Mouse (Mus musculus) limb, embryonic 11.5 days (tissue): ENCODE data around the gene Nvl. TPM values are rescaled to one million over a fixed set of nuclear protein-coding genes. Genes with fewer than 3 reads are reported as not detected.

Experiments used
- ATAC-seq: fragments of 200-750 bp; cut with Nextera tagmentation; 2 replicates; pipeline ENCODE4 v1.8.0; 2017; ENCODE audit warnings: low read depth; ENCODE audit not compliant: insufficient number of reproducible peaks, low FRiP score, low TSS enrichment
- DNase-seq: peaks from one replicate; pipeline ENCODE4 v3.0.0-alpha.2; 2015; ENCODE audit warnings: low spot score
- H3K27ac ChIP-seq: fragments of 300-500 bp; sonication (generic); replicated peaks from 2 replicates; pipeline ENCODE4 v1.5.1; 2014; ENCODE audit warnings: low read depth, mild to moderate bottlenecking, low read length
- H3K27me3 ChIP-seq: fragments of 300-500 bp; sonication (generic); 2 replicates; pipeline ENCODE4 v1.6.1; 2014; ENCODE audit warnings: mild to moderate bottlenecking, low read length, mixed read lengths; ENCODE audit not compliant: control insufficient read depth, insufficient read depth
- H3K36me3 ChIP-seq: fragments of 300-500 bp; sonication (generic); 2 replicates; pipeline ENCODE4 v1.6.1; 2014; ENCODE audit warnings: mild to moderate bottlenecking, low read length, moderate library complexity, mixed read lengths; ENCODE audit not compliant: control insufficient read depth, insufficient read depth
- H3K4me1 ChIP-seq: fragments of 300-500 bp; sonication (generic); 2 replicates; pipeline ENCODE4 v1.6.1; 2014; ENCODE audit warnings: low read length, mixed read lengths; ENCODE audit not compliant: control insufficient read depth, insufficient read depth
- H3K4me2 ChIP-seq: fragments of 300-500 bp; sonication (generic); 2 replicates; pipeline ENCODE4 v1.6.1; 2014; ENCODE audit warnings: low read depth, mild to moderate bottlenecking, moderate library complexity; ENCODE audit not compliant: severe bottlenecking
- H3K4me3 ChIP-seq: fragments of 300-500 bp; sonication (generic); 2 replicates; pipeline ENCODE4 v1.5.1; 2014; ENCODE audit warnings: low read depth, low read length
- H3K9ac ChIP-seq: fragments of 300-500 bp; sonication (generic); 2 replicates; pipeline ENCODE4 v1.6.1; 2014; ENCODE audit warnings: mild to moderate bottlenecking, low read length
- H3K9me3 ChIP-seq: fragments of 300-500 bp; sonication (generic); 2 replicates; pipeline ENCODE4 v1.6.1; 2016; ENCODE audit warnings: low read length; ENCODE audit not compliant: control insufficient read depth
- WGBS: fragments of 180-500 bp; shearing (Covaris S2); extraction: QIAGEN DNeasy Blood & Tissue Kit; methylation state at CpG from one replicate; pipeline ENCODE4 v1.1.7; 2014; 5-methylcytosine and 5-hydroxymethylcytosine counted together
- polyA plus RNA-seq: library from polyadenylated mRNA; unstranded; fragments of >200 nt; fragmentation: Nextera tagmentation; extraction: Ambion mirVana; gene quantifications from 2 replicates; pipeline ENCODE4 v1.2.1, GENCODE M21; 2014

Nvl gene
- polyA plus RNA-seq: 45.0 and 48.0 TPM in 2 replicates

- peak within 1 kb of the TSS; percentile 74 for H3K4me3 ChIP-seq
- DNase-seq: peak; percentile 97
- H3K36me3 ChIP-seq: peaks cover 4% of the 10 kb centered on the region; the same call in 1 of the 2 replicates
- H3K4me1 ChIP-seq: no peaks in the 10 kb centered on the region
- H3K9me3 ChIP-seq: no peaks in the 10 kb centered on the region
- no peaks in the 10 kb centered on the region for H3K27me3 ChIP-seq
- ATAC-seq: peak; percentile 99
- peak within 1 kb of the TSS; percentile 60 for H3K27ac ChIP-seq
- under 1% methylated on average over 52 of the region's 52 CpGs for WGBS
- peak within 1 kb of the TSS; percentile 66 for H3K9ac ChIP-seq
- H3K4me2 ChIP-seq: peak within 1 kb of the TSS; percentile 53
Observed at GRCm38 (mm10) chr1:181143950-181144836, at the start of gene Nvl, which contains the start of gene Cnih4. Gene Nvl, minus strand, starts transcription at chr1:181144204. Gene Cnih4, plus strand, starts transcription at chr1:181144693.

- H3K9me3 ChIP-seq: no peaks in the 10 kb centered on the region
- H3K36me3 ChIP-seq: peaks cover 38% of the 10 kb centered on the region
- no peak overlapping the region for H3K9ac ChIP-seq
- no peak overlapping the region for H3K27ac ChIP-seq
- ATAC-seq: no peak
- DNase-seq: no peak
- H3K27me3 ChIP-seq: no peaks in the 10 kb centered on the region
- H3K4me2 ChIP-seq: no peak overlapping the region
- no peaks in the 10 kb centered on the region for H3K4me1 ChIP-seq
- no peak overlapping the region for H3K4me3 ChIP-seq
- 94% methylated on average over 4 of the region's 4 CpGs for WGBS
Observed at GRCm38 (mm10) chr1:181188925-181189324, 44.9 kb upstream of the Nvl start.

GRCm38 (mm10) chr1:181170210-181170609 is 26.2 kb upstream of the Nvl start:
- Histone ChIP-seq H3K36me3 (peaks cover 5% of the 10 kb centered on the region; the same call in 1 of the 2 replicates), H3K9me3 (no peaks in the 10 kb centered on the region), H3K4me1 (no peaks in the 10 kb centered on the region), H3K27me3 (no peaks in the 10 kb centered on the region), H3K9ac (no peak overlapping the region), H3K4me2 (no peak overlapping the region), H3K4me3 (no peak overlapping the region), H3K27ac (no peak overlapping the region)
- DNase-seq (no peak), ATAC-seq (no peak)
- WGBS: 82% methylated on average over 8 of the region's 8 CpGs

- H3K27ac ChIP-seq: no peak overlapping the region
- H3K4me3 ChIP-seq: no peak overlapping the region
- H3K36me3 ChIP-seq: peaks cover 15% of the 10 kb centered on the region; the same call in 1 of the 2 replicates
- H3K4me1 ChIP-seq: no peaks in the 10 kb centered on the region
- H3K9me3 ChIP-seq: no peaks in the 10 kb centered on the region
- DNase-seq: no peak
- 80% methylated on average over 3 of the region's 3 CpGs for WGBS
- H3K27me3 ChIP-seq: no peaks in the 10 kb centered on the region
- H3K9ac ChIP-seq: no peak overlapping the region
- H3K4me2 ChIP-seq: no peak overlapping the region
- ATAC-seq: no peak
Observed at GRCm38 (mm10) chr1:181168377-181168776, 24.4 kb upstream of the Nvl start.

- Histone ChIP-seq H3K4me2 (no peak overlapping the region), H3K4me1 (no peaks in the 10 kb centered on the region), H3K27ac (no peak overlapping the region), H3K9me3 (no peaks in the 10 kb centered on the region), H3K4me3 (no peak overlapping the region), H3K36me3 (peaks cover 15% of the 10 kb centered on the region; the same call in 1 of the 2 replicates), H3K27me3 (no peaks in the 10 kb centered on the region), H3K9ac (no peak overlapping the region)
- DNase-seq (no peak), ATAC-seq (no peak)
- 77% methylated on average over 2 of the region's 2 CpGs for WGBS
Observed at GRCm38 (mm10) chr1:181167816-181168215, 23.8 kb upstream of the Nvl start.

GRCm38 (mm10) chr1:181151541-181151940 is 7.5 kb upstream of the Nvl start:
- H3K27ac ChIP-seq: no peak overlapping the region

GRCm38 (mm10) chr1:181150827-181151534 is 7.0 kb upstream of the Nvl start:
- H3K27ac ChIP-seq: 0 out of 2 replicates have a peak overlapping the region, but pooled peaks have one; percentile 2
- DNase-seq: peak; percentile 95
- no peaks in the 10 kb centered on the region for H3K9me3 ChIP-seq
- peak overlapping the region; percentile 70 for H3K4me2 ChIP-seq
- H3K27me3 ChIP-seq: no peaks in the 10 kb centered on the region
- peak overlapping the region; percentile 92 for H3K9ac ChIP-seq
- H3K36me3 ChIP-seq: no peaks in the 10 kb centered on the region
- under 1% methylated on average over 43 of the region's 59 CpGs for WGBS
- no peaks in the 10 kb centered on the region for H3K4me1 ChIP-seq
- peak overlapping the region; percentile 88 for H3K4me3 ChIP-seq
- peak; percentile 86 for ATAC-seq

More at GRCm38 (mm10) chr1:181151541-181151940, 7.5 kb upstream of the Nvl start:
- H3K4me1 ChIP-seq: no peaks in the 10 kb centered on the region
- H3K9me3 ChIP-seq: no peaks in the 10 kb centered on the region
- H3K4me2 ChIP-seq: peak overlapping the region; percentile 70
- no peaks in the 10 kb centered on the region for H3K36me3 ChIP-seq
- H3K9ac ChIP-seq: peak overlapping the region; percentile 92
- H3K4me3 ChIP-seq: peak overlapping the region; percentile 88
- WGBS: 45% methylated on average over 5 of the region's 5 CpGs
- ATAC-seq (no peak), DNase-seq (no peak)
- H3K27me3 ChIP-seq: no peaks in the 10 kb centered on the region

GRCm38 (mm10) chr1:181150431-181150826 is 6.4 kb upstream of the Nvl start:
- Histone ChIP-seq H3K36me3 (no peaks in the 10 kb centered on the region), H3K9ac (no peak overlapping the region), H3K4me2 (no peak overlapping the region), H3K4me3 (no peak overlapping the region), H3K27ac (no peak overlapping the region), H3K9me3 (no peaks in the 10 kb centered on the region), H3K27me3 (no peaks in the 10 kb centered on the region), H3K4me1 (no peaks in the 10 kb centered on the region)
- DNase-seq (no peak), ATAC-seq (no peak)
- WGBS: 71% methylated on average over 3 of the region's 3 CpGs
